ENCODE assay signal across 29 mouse cellular contexts in the genomic region with DNA sequence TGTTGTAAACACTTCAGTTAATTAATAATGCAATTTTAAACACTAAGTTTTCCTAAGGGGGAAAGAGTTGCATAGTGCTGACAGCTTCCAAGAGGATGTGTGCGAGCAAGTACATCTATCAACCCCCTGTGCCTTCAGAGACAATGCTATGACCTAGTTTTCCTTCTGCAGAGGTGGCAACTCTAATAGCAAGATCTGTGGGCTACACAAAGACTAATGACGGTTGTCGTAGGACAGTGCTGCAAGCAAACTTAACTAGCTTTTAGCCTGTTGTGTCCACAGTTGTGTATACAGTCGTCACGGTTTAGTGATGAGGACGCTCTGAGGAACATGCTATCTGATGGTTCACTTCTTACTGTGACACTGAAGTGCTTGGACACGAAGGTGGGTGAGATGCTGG. TPM values are rescaled to one million over a fixed set of nuclear protein-coding genes. Genes with fewer than 3 reads are reported as not detected.
A peak's percentile ranks its signal among the peaks of the same experiment; 100 is the strongest.
DNase-seq lines count a peak whose midpoint lies in the region; ATAC-seq lines count a peak whose summit lies in the region.
"Had no signal": no experiment of that assay in that cellular context is flagged by ENCODE, and none has a peak within 500 bp of the region (broad histone marks: within the 10 kb centered on the region; RNA-seq: fewer than 3 reads in every experiment).

No protein-coding gene starts in this region.

- no peak overlapping the region for H3K27ac ChIP-seq in hindbrain, embryonic 12.5 days
- H3K27ac ChIP-seq in hindbrain, embryonic 10.5 days: no peak overlapping the region
- 0 out of 2 replicates have a peak overlapping the region, but pooled peaks have one; percentile 10 for H3K27ac ChIP-seq in hindbrain, embryonic 14.5 days
- no peak overlapping the region for H3K27ac ChIP-seq in neural tube, embryonic 15.5 days (replicated peaks)
- H3K27ac ChIP-seq: heart, embryonic 10.5 days; heart, embryonic 15.5 days; left cerebral cortex, adult 2 months; limb, embryonic 13.5 days; lung, embryonic 15.5 days; midbrain, embryonic 13.5 days; neural tube, embryonic 13.5 days had no signal

- peaks cover 24% of the 10 kb centered on the region; the same call in 1 of the 2 replicates for H3K36me3 ChIP-seq in hindbrain, embryonic 12.5 days
- H3K36me3 ChIP-seq in hindbrain, embryonic 10.5 days: peaks cover 18% of the 10 kb centered on the region
- H3K36me3 ChIP-seq in hindbrain, embryonic 14.5 days (replicated peaks; ENCODE audit: control insufficient read depth, insufficient read depth): peaks cover 12% of the 10 kb centered on the region
- peaks cover 15% of the 10 kb centered on the region for H3K36me3 ChIP-seq in neural tube, embryonic 15.5 days
- H3K36me3 ChIP-seq: lung, embryonic 15.5 days had no signal

- H3K4me3 ChIP-seq in hindbrain, embryonic 12.5 days: no peak overlapping the region
- no peak overlapping the region for H3K4me3 ChIP-seq in hindbrain, embryonic 10.5 days
- no peak overlapping the region for H3K4me3 ChIP-seq in hindbrain, embryonic 14.5 days (replicated peaks; ENCODE audit: low read length)
- H3K4me3 ChIP-seq in neural tube, embryonic 15.5 days (replicated peaks): no peak overlapping the region
- H3K4me3 ChIP-seq: erythroblast, embryonic 14.5 days; heart, embryonic 10.5 days; heart, embryonic 15.5 days; left cerebral cortex, adult 2 months; limb, embryonic 13.5 days; lung, embryonic 15.5 days; megakaryocyte, embryonic 14.5 days; midbrain, embryonic 13.5 days; neural tube, embryonic 13.5 days had no signal

- H3K4me1 ChIP-seq in hindbrain, embryonic 12.5 days: peaks cover 2% of the 10 kb centered on the region; the same call in 1 of the 2 replicates
- H3K4me1 ChIP-seq in hindbrain, embryonic 10.5 days (replicated peaks): peaks cover 18% of the 10 kb centered on the region
- H3K4me1 ChIP-seq in hindbrain, embryonic 14.5 days (replicated peaks; ENCODE audit: control insufficient read depth, insufficient read depth, low read length): peaks cover 11% of the 10 kb centered on the region
- H3K4me1 ChIP-seq in neural tube, embryonic 15.5 days: peaks cover 35% of the 10 kb centered on the region
- H3K4me1 ChIP-seq: lung, embryonic 15.5 days; megakaryocyte, embryonic 14.5 days had no signal

- 0 out of 2 replicates have a peak, but pooled peaks have one; percentile 19 for ATAC-seq in hindbrain, embryonic 12.5 days (ENCODE audit: low FRiP score)
- ATAC-seq in hindbrain, embryonic 14.5 days (ENCODE audit: low FRiP score): 0 out of 2 replicates have a peak, but pooled peaks have one; percentile 25
- ATAC-seq in neural tube, embryonic 15.5 days (ENCODE audit: low FRiP score): 0 out of 2 replicates have a peak, but pooled peaks have one; percentile 18
- ATAC-seq: inflammation-experienced regulatory T-cells, adult 6 months had no signal

- H3K27me3 ChIP-seq in hindbrain, embryonic 12.5 days: no peaks in the 10 kb centered on the region
- no peaks in the 10 kb centered on the region for H3K27me3 ChIP-seq in hindbrain, embryonic 10.5 days (ENCODE audit: insufficient read depth, poor library complexity, severe bottlenecking)
- no peaks in the 10 kb centered on the region for H3K27me3 ChIP-seq in hindbrain, embryonic 14.5 days (ENCODE audit: control insufficient read depth, insufficient read depth, low read length)
- no peaks in the 10 kb centered on the region for H3K27me3 ChIP-seq in neural tube, embryonic 15.5 days (replicated peaks)
- H3K27me3 ChIP-seq: heart, embryonic 15.5 days; limb, embryonic 13.5 days; lung, embryonic 15.5 days; midbrain, embryonic 13.5 days; neural tube, embryonic 13.5 days had no signal

- no peak overlapping the region for H3K4me2 ChIP-seq in hindbrain, embryonic 12.5 days (replicated peaks)
- H3K4me2 ChIP-seq in hindbrain, embryonic 14.5 days (replicated peaks): no peak overlapping the region
- no peak overlapping the region for H3K4me2 ChIP-seq in neural tube, embryonic 15.5 days
- H3K4me2 ChIP-seq: heart, embryonic 15.5 days; limb, embryonic 13.5 days; liver, embryonic 11.5 days; lung, embryonic 15.5 days; midbrain, embryonic 13.5 days; neural tube, embryonic 13.5 days had no signal

- H3K9me3 ChIP-seq in hindbrain, embryonic 12.5 days (replicated peaks): 0 out of 2 replicates have a peak, but pooled peaks cover 4% of the 10 kb centered on the region
- peaks cover 2% of the 10 kb centered on the region; the same call in 1 of the 2 replicates for H3K9me3 ChIP-seq in hindbrain, embryonic 10.5 days
- H3K9me3 ChIP-seq in hindbrain, embryonic 14.5 days (ENCODE audit: control insufficient read depth, low read length): no peaks in the 10 kb centered on the region
- H3K9me3 ChIP-seq in neural tube, embryonic 15.5 days (replicated peaks): no peaks in the 10 kb centered on the region
- H3K9me3 ChIP-seq: heart, embryonic 10.5 days; heart, embryonic 15.5 days; limb, embryonic 13.5 days; lung, embryonic 15.5 days; midbrain, embryonic 13.5 days; neural tube, embryonic 13.5 days had no signal

- DNase-seq in hindbrain, embryonic 10.5 days (ENCODE audit: low spot score): no peak
- DNase-seq in brain, adult 2 months (ENCODE audit: low read depth, low spot score): peak; percentile 33
- no peak for DNase-seq in hindbrain, embryonic 14.5 days (ENCODE audit: low spot score)
- DNase-seq in cerebellum, adult 11 months: no peak
- DNase-seq in layer of hippocampus, adult 9-10 months (ENCODE audit: low spot score): no peak
- DNase-seq: adrenal gland, postnatal 25 days; B cell, adult 2 months; cerebellum, adult 2 months; cerebellum, postnatal 14 days; gastrocnemius, postnatal 25 days; heart, adult 11 months; kidney, adult 11 months; kidney, postnatal 14 days; right cerebral cortex, postnatal 4 days; thymus, adult 2 months; thymus, postnatal 4 days had no signal

- no peak overlapping the region for H3K9ac ChIP-seq in hindbrain, embryonic 12.5 days
- no peak overlapping the region for H3K9ac ChIP-seq in hindbrain, embryonic 14.5 days
- H3K9ac ChIP-seq in neural tube, embryonic 15.5 days (replicated peaks): no peak overlapping the region
- H3K9ac ChIP-seq: heart, embryonic 15.5 days; limb, embryonic 13.5 days; lung, embryonic 15.5 days; midbrain, embryonic 13.5 days; neural tube, embryonic 13.5 days had no signal

- WGBS in hindbrain, embryonic 12.5 days: 90% methylated on average over 7 of the region's 7 CpGs
- WGBS in hindbrain, embryonic 10.5 days: 95% methylated on average over 7 of the region's 7 CpGs
- WGBS in hindbrain, embryonic 14.5 days: 75% methylated on average over 7 of the region's 7 CpGs
- 76% methylated on average over 7 of the region's 7 CpGs for WGBS in neural tube, embryonic 15.5 days

RNA-seq across cellular contexts. Expression of gene Dirc2, which starts 54.5 kb away (rescaled TPM):
- 32.4 and 32.9 TPM in 2 replicates for polyA plus RNA-seq in hindbrain, embryonic 12.5 days (2016; fragmentation: Nextera tagmentation; extraction: Ambion mirVana)
- polyA plus RNA-seq in hindbrain, embryonic 10.5 days (2016; fragmentation: Nextera tagmentation; extraction: Ambion mirVana): 15.2 and 17.3 TPM in 2 replicates
- 44.9 and 56.2 TPM in 2 replicates for polyA plus RNA-seq in hindbrain, embryonic 14.5 days (2014; fragmentation: Nextera tagmentation; extraction: Ambion mirVana)
- polyA plus RNA-seq in neural tube, embryonic 15.5 days (2015; fragmentation: Nextera tagmentation; extraction: Ambion mirVana): 26.8 and 29.9 TPM in 2 replicates

RNA-seq across cellular contexts. Expression of gene Hspbap1, which starts 55.5 kb away (rescaled TPM):
- polyA plus RNA-seq in hindbrain, embryonic 12.5 days (2016; fragmentation: Nextera tagmentation; extraction: Ambion mirVana): 21.4 and 21.5 TPM in 2 replicates
- 24.1 and 25.0 TPM in 2 replicates for polyA plus RNA-seq in hindbrain, embryonic 10.5 days (2016; fragmentation: Nextera tagmentation; extraction: Ambion mirVana)
- polyA plus RNA-seq in hindbrain, embryonic 14.5 days (2014; fragmentation: Nextera tagmentation; extraction: Ambion mirVana): 15.1 and 17.3 TPM in 2 replicates
- polyA plus RNA-seq in neural tube, embryonic 15.5 days (2015; fragmentation: Nextera tagmentation; extraction: Ambion mirVana): 12.1 and 12.7 TPM in 2 replicates
